Mouse (Mus musculus): ENCODE results near the gene Trim80.
A peak's percentile ranks its signal among the peaks of the same experiment; 100 is the strongest.
"Not testable (repeated sequence)": the region's sequence is repeated elsewhere in the genome, so short reads cannot be mapped to it uniquely, and the experiment has no call there.

Gene Trim80

GRCm38 (mm10) chr11:115427482-115428331 lies 12.6 kb upstream of the Trim80 start:
- DNase-seq (ENCODE audit: low spot score), result peak; percentile 75

DNA sequence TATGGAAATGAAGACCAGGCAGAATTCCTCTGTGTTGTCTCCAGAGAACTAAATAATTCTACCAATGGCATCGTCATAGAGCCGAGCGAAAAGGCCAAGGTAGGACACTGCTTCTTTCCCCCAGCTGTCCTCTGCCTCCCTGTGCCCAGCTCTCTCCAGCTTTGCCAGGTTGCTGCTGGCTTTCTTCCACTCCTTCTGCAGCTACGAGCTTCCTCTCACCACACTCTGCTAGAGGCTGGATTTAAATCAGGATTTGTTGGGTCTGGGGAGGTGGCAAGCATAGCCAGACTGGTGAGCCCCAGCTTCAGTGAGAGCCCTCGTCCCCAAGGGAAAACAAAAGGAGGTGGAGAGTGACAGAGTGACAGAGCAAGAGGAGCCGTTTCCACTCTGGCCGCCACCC lies 11.0 kb upstream of the Trim80 start:
- DNase-seq (ENCODE audit: low spot score), result no peak

DNA sequence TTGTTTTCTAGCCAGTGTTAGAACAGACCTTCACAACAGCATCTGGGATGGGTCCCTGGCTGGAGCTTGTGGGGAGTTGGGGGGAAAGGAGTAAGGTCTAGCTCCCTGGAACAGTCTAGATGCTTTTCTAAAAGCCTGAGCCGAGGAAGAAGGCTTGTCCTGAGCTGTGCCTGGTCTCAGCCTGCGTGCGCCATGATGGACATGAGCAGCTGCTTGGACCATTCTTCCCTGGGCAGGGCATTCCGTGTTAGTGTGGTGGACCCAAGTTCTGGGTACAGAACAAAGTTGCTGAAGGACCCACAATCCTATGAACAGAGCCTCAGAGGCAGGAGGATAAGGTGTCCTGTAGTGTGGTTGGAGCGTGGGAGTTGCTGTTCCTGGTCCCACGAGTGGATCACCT lies 9.8 kb upstream of the Trim80 start:
- DNase-seq (ENCODE audit: low spot score), result no peak

- no peak for DNase-seq (ENCODE audit: low spot score)
Measured at GRCm38 (mm10) chr11:115432814-115433213, 7.5 kb upstream of the Trim80 start.

DNA sequence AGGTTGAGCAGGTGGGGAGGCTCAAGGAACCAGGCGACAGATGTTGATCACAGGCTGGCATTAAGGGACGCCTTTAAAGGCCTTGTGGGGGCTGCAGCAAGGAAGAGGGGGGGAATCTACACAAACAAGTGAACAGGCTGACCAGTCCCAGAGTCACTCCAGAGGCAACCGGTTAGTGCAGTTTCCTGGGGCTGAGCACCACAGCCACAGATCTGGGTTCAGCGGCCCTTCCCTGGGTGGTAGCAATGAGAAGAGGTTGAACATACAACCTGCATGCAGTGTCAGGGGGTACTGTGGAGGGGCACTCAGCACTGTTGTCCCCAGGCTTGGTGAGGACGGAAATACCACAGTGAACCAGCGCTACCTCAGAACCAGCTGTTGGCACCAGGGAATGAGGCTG lies 7.0 kb upstream of the Trim80 start:
- no peak for DNase-seq (ENCODE audit: low spot score)

DNA sequence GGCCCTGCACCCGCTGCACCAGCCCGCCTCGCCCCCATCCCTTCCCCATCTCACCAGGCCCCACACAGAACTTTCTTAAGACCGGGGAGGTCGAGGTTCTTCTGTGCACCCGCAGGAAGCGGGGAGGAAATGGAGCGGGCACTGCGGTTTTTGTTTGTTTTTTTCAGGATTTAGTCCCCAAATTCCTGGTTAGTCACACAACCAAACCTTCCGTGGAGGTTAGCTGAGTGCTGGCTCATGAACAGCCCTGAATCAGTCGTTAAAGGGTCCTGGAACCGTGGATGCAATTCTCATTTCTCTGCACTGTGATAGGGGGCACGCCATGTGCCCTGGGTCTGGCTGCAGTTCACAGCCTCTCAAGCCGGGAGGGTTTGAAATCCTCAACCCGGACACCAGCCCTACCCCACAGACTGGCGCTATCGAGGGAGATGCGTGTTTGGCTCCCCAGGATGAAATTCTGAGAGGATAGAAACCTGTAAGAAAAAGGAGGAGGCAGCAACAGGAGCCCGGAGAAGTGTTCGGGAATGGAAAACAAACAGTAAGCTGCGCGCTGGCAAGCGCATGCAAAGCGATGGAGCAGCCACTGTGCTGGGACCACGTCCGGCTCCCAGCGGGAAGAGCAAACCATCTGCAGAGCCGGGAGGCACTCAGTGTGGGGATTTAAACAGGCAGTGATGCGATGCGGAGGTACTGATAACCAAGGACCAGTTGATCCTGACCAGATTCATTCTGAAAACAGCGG lies 4.6 kb upstream of the Trim80 start:
- no peak for DNase-seq (ENCODE audit: low spot score)

DNA sequence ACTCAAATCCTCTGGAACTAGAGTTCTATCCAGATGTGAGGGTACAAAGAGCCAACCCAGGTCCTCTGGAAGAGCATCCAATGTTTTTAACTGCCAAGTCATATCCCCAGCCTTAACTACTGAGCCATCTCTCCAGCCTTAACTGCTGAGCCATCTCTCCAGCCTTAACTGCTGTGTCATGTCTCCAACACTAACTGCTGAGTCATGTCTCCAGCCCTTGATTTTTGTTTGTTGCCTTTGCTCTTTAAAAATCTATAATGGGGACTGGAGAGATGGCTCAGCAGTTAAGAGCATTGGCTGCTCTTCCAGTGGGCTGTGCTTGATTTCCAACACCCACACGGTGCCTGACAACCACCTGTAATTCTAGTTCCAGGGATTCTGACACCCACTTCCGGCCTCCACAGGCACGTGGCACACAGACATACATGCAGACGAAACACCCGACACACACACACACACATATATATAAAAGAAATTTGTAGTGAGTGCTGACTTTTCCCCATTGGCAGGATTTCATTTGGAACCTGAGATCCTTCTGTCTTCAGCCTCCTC lies 2.7 kb upstream of the Trim80 start:
- no peak for DNase-seq (ENCODE audit: low spot score)

- DNase-seq (ENCODE audit: low spot score), result no peak
Measured at GRCm38 (mm10) chr11:115439326-115439725, 1.0 kb upstream of the Trim80 start.

DNA sequence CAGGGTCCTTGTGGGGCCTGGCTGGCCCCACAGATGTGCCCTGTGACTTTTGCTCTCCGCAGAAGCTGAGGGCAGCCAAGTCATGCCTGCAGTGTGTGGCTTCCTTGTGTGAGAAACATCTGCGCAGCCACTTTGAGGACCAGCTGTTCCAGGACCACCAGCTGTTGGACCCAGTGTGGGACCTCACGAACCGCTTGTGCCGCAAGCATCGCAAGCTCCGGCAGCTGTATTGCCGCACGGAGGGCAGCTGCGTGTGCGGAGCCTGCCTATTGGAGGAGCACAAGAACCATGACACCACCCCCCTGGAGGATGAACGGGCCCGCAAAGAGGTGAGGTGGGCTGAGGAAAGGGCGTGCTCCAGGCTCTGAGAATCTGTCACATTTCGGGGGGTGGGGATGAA lies 1.1 kb downstream of the Trim80 start:
- DNase-seq (ENCODE audit: low spot score), result no peak

DNA sequence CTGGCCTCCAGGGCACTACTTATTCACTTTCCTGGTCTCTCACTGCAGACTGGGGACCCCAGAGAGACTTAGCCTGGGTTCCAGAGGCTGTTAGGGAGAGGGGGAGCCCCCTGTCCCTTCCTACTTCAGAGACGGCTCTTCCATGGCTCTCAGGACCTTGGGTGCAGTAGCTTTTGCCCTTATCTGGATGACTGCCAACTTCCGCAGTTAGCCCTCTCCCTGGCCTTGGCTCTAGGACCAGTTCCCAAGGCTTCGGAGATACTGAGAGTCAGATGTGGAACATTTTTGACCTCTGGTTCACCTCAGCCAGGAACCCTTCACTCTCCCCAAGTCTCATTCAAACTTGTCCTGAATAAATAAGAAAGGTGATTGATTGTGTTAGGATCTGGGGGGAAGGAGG lies 6.6 kb downstream of the Trim80 start:
- no peak for DNase-seq (ENCODE audit: low spot score)

- no peak for DNase-seq (ENCODE audit: low spot score)
Measured at GRCm38 (mm10) chr11:115447321-115447885, 7.1 kb downstream of the Trim80 start.

- DNase-seq (ENCODE audit: low spot score), result no peak
Measured at GRCm38 (mm10) chr11:115448075-115448474, 7.7 kb downstream of the Trim80 start.

GRCm38 (mm10) chr11:115448998-115449397 lies 8.7 kb downstream of the Trim80 start:
- DNase-seq (ENCODE audit: low spot score), result no peak

DNA sequence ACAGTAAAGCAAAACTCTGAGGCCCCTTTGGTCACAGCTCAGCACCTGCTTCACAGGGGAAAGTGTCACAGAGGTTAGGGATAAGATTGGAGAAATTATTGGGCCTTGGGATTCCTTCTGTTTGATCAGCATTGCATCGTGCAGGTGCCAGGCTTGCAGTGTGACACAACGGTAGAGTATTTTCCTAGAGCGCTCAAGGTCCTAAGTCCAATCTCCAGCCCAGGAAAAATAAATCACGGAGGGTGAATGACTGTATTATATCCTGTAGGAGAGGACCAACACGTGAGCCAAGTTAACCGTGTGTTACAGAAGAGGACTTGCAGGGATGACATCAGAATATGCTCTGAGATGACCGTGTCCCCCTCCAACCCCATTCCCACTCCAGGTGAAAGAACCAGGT lies 9.8 kb downstream of the Trim80 start:
- DNase-seq (ENCODE audit: low spot score), result no peak

DNA sequence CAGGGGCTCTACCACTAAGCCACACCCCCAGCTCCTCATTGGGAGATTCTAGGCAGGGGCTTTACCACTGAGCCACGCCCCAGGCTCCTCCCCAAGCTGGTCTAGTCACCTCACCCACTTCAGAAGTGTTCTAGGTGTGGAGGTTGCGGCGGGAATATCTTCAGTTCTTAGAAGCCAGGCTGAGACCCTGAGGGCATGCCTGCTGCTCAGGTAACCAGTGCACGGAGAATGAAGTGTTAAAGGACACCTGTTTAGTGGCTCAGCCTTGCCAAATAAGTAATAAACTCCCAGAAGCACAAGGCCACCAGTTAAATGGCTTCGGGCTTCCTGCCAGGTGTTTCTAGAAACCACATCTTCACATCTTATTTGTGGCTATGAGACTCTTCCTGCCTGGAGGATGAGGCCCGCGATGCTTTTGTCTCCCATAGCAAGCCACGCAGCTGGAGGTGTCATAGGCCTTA lies 11.5 kb downstream of the Trim80 start:
- peak; percentile 89 for DNase-seq (ENCODE audit: low spot score)

DNA sequence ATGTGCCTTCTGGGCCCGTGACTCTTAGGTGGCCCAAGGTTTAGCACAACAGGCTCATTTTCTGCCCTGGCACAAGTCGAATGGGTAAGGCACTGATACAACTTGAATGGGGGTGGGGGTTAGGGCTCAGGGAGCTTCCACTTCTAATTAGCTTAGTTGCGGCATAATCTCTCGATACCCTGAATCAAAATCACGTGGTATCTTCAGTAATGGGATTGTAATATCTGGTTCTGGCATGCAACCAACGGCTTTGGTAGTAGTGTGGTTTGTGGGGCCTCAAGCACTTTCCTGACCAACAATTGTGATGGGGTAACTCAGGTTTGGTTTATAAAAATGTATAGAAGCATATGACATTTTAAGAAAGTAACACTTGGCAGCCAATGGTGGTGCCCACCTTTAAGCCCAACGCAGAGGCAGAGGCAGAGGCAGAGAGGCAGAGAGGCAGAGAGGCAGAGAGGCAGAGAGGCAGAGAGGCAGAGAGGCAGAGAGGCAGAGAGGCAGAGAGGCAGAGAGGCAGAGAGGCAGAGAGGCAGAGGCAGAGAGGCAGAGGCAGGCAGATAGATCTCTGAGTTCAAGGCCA lies 12.0 kb downstream of the Trim80 start:
- no peak for DNase-seq (ENCODE audit: low spot score)

- DNase-seq (ENCODE audit: low spot score), result no peak
Measured at GRCm38 (mm10) chr11:115453306-115453705, 13.0 kb downstream of the Trim80 start.

GRCm38 (mm10) chr11:115454822-115455221 lies 14.5 kb downstream of the Trim80 start:
- DNase-seq (ENCODE audit: low spot score), result not testable (repeated sequence)

GRCm38 (mm10) chr11:115455619-115456018 lies 15.3 kb downstream of the Trim80 start:
- DNase-seq (ENCODE audit: low spot score), result no peak

DNA sequence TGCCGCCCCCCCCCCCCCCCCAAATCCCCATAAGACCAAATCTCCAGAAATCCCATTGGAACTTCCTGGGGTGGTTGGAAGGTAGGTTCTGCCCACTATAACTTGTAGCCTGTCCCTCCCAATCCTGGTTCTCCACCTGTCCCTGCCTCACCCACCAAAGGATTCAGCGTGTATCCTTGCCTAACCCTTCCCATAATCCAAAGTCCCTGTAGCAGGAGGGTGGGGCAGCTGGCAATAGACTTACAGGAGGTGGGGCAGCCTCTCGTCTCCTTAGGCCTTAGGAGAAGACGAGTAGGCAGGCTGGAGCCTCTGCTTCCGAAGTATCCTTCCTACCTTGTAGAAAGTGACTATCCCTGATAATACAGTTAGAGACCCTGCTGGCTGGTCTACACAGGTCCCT lies 15.8 kb downstream of the Trim80 start:
- DNase-seq (ENCODE audit: low spot score), result no peak

GRCm38 (mm10) chr11:115457405-115457804 lies 17.1 kb downstream of the Trim80 start:
- DNase-seq (ENCODE audit: low spot score), result no peak

GRCm38 (mm10) chr11:115460976-115461375 lies 20.6 kb downstream of the Trim80 start:
- no peak for DNase-seq (ENCODE audit: low spot score)

All from T-cell, adult 2 months (primary cell).